Mouse (Mus musculus) B cell, adult 67 days (primary cell): ENCODE measurements around the gene Stpg1. TPM values are rescaled to one million over a fixed set of nuclear protein-coding genes. Genes with fewer than 3 reads are reported as not detected.

ENCODE experiments used
- total RNA-seq, 2 experiments: library from RNA; stranded (reverse); gene quantifications; 4 replicates each; pipeline ENCODE4 v1.2.4; 2023

The Stpg1 gene
- total RNA-seq = not detected

GRCm38 (mm10) chr4:135494521-135495396 lies at the start of gene Stpg1, which contains the start of gene Nipal3:
Gene Stpg1, plus strand, starts transcription at chr4:135494790.
Gene Nipal3, minus strand, starts transcription at chr4:135495038.

GRCm38 (mm10) chr4:135573251-135573808 lies 78.7 kb downstream of the Stpg1 start, which contains the start of gene Grhl3:
Gene Grhl3, minus strand, starts transcription at chr4:135573630.

Other genes starting within 250 kb of the Stpg1 start
- 10 to 100 TPM; 46.7 to 46.8 TPM for gene Clic4, start 222.0 kb upstream of the Stpg1 start, total RNA-seq
- 100 to 1,000 TPM; 334 to 337 TPM for gene Srrm1, start 141.5 kb upstream of the Stpg1 start, total RNA-seq
- gene Ncmap, start 96.6 kb upstream of the Stpg1 start, total RNA-seq = not detected
- 1 to 10 TPM; 8.9 TPM for gene Rcan3, start 60.9 kb upstream of the Stpg1 start, total RNA-seq
- 10 to 100 TPM; 75.9 to 82.4 TPM for gene Nipal3, start 248 bp downstream of the Stpg1 start, total RNA-seq
- gene Grhl3, start 78.8 kb downstream of the Stpg1 start, total RNA-seq = not detected
- under 1 TPM; 0.56 to 0.58 TPM for gene Ifnlr1, start 191.5 kb downstream of the Stpg1 start, total RNA-seq
- not detected for gene Il22ra1, start 233.4 kb downstream of the Stpg1 start, total RNA-seq